Mouse (Mus musculus): ENCODE results near the gene Gm47791. TPM values are rescaled to one million over a fixed set of nuclear protein-coding genes. Genes with fewer than 3 reads are reported as not detected.

Gene Gm47791
- polyA plus RNA-seq (2017; shearing (Covaris generic)), result not detected

GRCm38 (mm10) chr1:82771022-82771586 is at the start of gene Gm47791:
Gm47791 (minus strand) TSS chr1:82771243.

GRCm38 (mm10) chr1:82768269-82768668 is 2.8 kb downstream of the Gm47791 start, which contains the start of gene Tm4sf20:
Tm4sf20 (minus strand) TSS chr1:82768461.

GRCm38 (mm10) chr1:82724339-82725025 is 46.6 kb downstream of the Gm47791 start, which contains the start of gene Mff:
Mff (plus strand) TSS chr1:82724890.

Other genes starting within 250 kb of the Gm47791 start
- not detected for gene Col4a4, start 184.4 kb downstream of the Gm47791 start, polyA plus RNA-seq (2017; shearing (Covaris generic))
- 0.39 TPM for gene Col4a3, start 184.3 kb downstream of the Gm47791 start, polyA plus RNA-seq (2017; shearing (Covaris generic))
- gene Mff, start 46.4 kb downstream of the Gm47791 start, polyA plus RNA-seq (2017; shearing (Covaris generic)), result 166 TPM
- gene Tm4sf20, start 2.8 kb downstream of the Gm47791 start, polyA plus RNA-seq (2017; shearing (Covaris generic)), result not detected
- gene Agfg1, start 68.2 kb upstream of the Gm47791 start, polyA plus RNA-seq (2017; shearing (Covaris generic)), result 128 TPM
- gene A030005L19Rik, start 142.1 kb upstream of the Gm47791 start, polyA plus RNA-seq (2017; shearing (Covaris generic)), result not detected
- not detected for gene A030014E15Rik, start 153.7 kb upstream of the Gm47791 start, polyA plus RNA-seq (2017; shearing (Covaris generic))
- not detected for gene Gm6217, start 160.2 kb upstream of the Gm47791 start, polyA plus RNA-seq (2017; shearing (Covaris generic))
- gene A030003K21Rik, start 172.1 kb upstream of the Gm47791 start, polyA plus RNA-seq (2017; shearing (Covaris generic)), result not detected
- not detected for gene Gm7544, start 184.8 kb upstream of the Gm47791 start, polyA plus RNA-seq (2017; shearing (Covaris generic))
- not detected for gene Gm47955, start 189.0 kb upstream of the Gm47791 start, polyA plus RNA-seq (2017; shearing (Covaris generic))
- gene Gm47959, start 229.3 kb upstream of the Gm47791 start, polyA plus RNA-seq (2017; shearing (Covaris generic)), result not detected